Mouse (Mus musculus): Measurements from ENCODE around the gene Psmb7. TPM values are rescaled to one million over a fixed set of nuclear protein-coding genes. Genes with fewer than 3 reads are reported as not detected.

The Psmb7 gene
- polyA plus RNA-seq, 1 experiment, result 377 TPM

GRCm38 (mm10) chr2:38574697-38575096 lies 69.2 kb downstream of the Psmb7 start:
- Histone ChIP-seq H3K79me3 (ENCODE audit: low read depth) (no peaks in the 10 kb centered on the region), H3ac (ENCODE audit: control insufficient read depth, insufficient read length, low read depth) (no peak overlapping the region), H3K79me2 (ENCODE audit: control insufficient read depth, insufficient read depth) (no peaks in the 10 kb centered on the region), H3K27me3 (ENCODE audit: control insufficient read depth, insufficient read depth, insufficient read length) (no peaks in the 10 kb centered on the region), H3K36me3 (ENCODE audit: control insufficient read depth, insufficient read depth) (peaks cover 50% of the 10 kb centered on the region), H3K4me3 (ENCODE audit: insufficient read depth, poor library complexity, severe bottlenecking) (no peak overlapping the region)
- TF ChIP-seq MYOG (IDR thresholded peaks at IDR 0.05; ENCODE audit: control insufficient read depth, extremely low read depth, insufficient read length) (no peak), CEBPB (IDR thresholded peaks at IDR 0.05; ENCODE audit: low read depth) (no peak), USF1 (IDR thresholded peaks at IDR 0.05; ENCODE audit: low read depth) (no peak), FOSL1 (IDR thresholded peaks at IDR 0.05; ENCODE audit: insufficient read depth, low read length, poor library complexity, severe bottlenecking) (no peak), CTCF (IDR thresholded peaks at IDR 0.05; ENCODE audit: control insufficient read depth, insufficient read depth, insufficient read length) (no peak), MAX (IDR thresholded peaks at IDR 0.05) (no peak), MYOD1 (IDR thresholded peaks at IDR 0.05; ENCODE audit: control insufficient read depth, insufficient read length, low read depth) (no peak)

- no peaks in the 10 kb centered on the region for H3K27me3 ChIP-seq (ENCODE audit: control insufficient read depth, insufficient read depth, insufficient read length)
- TF ChIP-seq MYOD1 (IDR thresholded peaks at IDR 0.05; ENCODE audit: control insufficient read depth, insufficient read length, low read depth) (no peak), USF1 (IDR thresholded peaks at IDR 0.05; ENCODE audit: low read depth) (no peak)
- no peaks in the 10 kb centered on the region for H3K79me2 ChIP-seq (ENCODE audit: control insufficient read depth, insufficient read depth)
- H3K36me3 ChIP-seq (ENCODE audit: control insufficient read depth, insufficient read depth), result peaks cover 39% of the 10 kb centered on the region
- H3K79me3 ChIP-seq (ENCODE audit: low read depth), result no peaks in the 10 kb centered on the region
- no peak overlapping the region for H3ac ChIP-seq (ENCODE audit: control insufficient read depth, insufficient read length, low read depth)
- no peak overlapping the region for H3K4me3 ChIP-seq (ENCODE audit: insufficient read depth, poor library complexity, severe bottlenecking)
Measured at GRCm38 (mm10) chr2:38571971-38572601, 71.8 kb downstream of the Psmb7 start.

- Histone ChIP-seq H3K36me3 (ENCODE audit: control insufficient read depth, insufficient read depth) (peaks cover 64% of the 10 kb centered on the region), H3K79me2 (ENCODE audit: control insufficient read depth, insufficient read depth) (no peaks in the 10 kb centered on the region), H3K79me3 (ENCODE audit: low read depth) (no peaks in the 10 kb centered on the region), H3K27me3 (ENCODE audit: control insufficient read depth, insufficient read depth, insufficient read length) (no peaks in the 10 kb centered on the region), H3ac (ENCODE audit: control insufficient read depth, insufficient read length, low read depth) (no peak overlapping the region), H3K4me3 (ENCODE audit: insufficient read depth, poor library complexity, severe bottlenecking) (no peak overlapping the region)
- no peak for TF ChIP-seq MYOD1 (IDR thresholded peaks at IDR 0.05; ENCODE audit: control insufficient read depth, insufficient read length, low read depth)
Measured at GRCm38 (mm10) chr2:38562596-38562995, 81.3 kb downstream of the Psmb7 start.

- peaks cover 16% of the 10 kb centered on the region for H3K79me2 ChIP-seq (ENCODE audit: control insufficient read depth, insufficient read depth)
- H3K79me3 ChIP-seq (ENCODE audit: low read depth), result peaks cover 6% of the 10 kb centered on the region
- H3K4me3 ChIP-seq (ENCODE audit: insufficient read depth, poor library complexity, severe bottlenecking), result no peak overlapping the region
- TF ChIP-seq USF1 (IDR thresholded peaks at IDR 0.05; ENCODE audit: low read depth) (no peak), MYOD1 (IDR thresholded peaks at IDR 0.05; ENCODE audit: control insufficient read depth, insufficient read length, low read depth) (no peak), CEBPB (IDR thresholded peaks at IDR 0.05; ENCODE audit: low read depth) (no peak), MYOG (IDR thresholded peaks at IDR 0.05; ENCODE audit: control insufficient read depth, extremely low read depth, insufficient read length) (no peak), MAX (IDR thresholded peaks at IDR 0.05) (no peak), CTCF (IDR thresholded peaks at IDR 0.05; ENCODE audit: control insufficient read depth, insufficient read depth, insufficient read length) (no peak), FOSL1 (IDR thresholded peaks at IDR 0.05; ENCODE audit: insufficient read depth, low read length, poor library complexity, severe bottlenecking) (no peak)
- no peak overlapping the region for H3ac ChIP-seq (ENCODE audit: control insufficient read depth, insufficient read length, low read depth)
- H3K36me3 ChIP-seq (ENCODE audit: control insufficient read depth, insufficient read depth), result peaks cover 61% of the 10 kb centered on the region
- H3K27me3 ChIP-seq (ENCODE audit: control insufficient read depth, insufficient read depth, insufficient read length), result no peaks in the 10 kb centered on the region
Measured at GRCm38 (mm10) chr2:38560296-38561227, 83.3 kb downstream of the Psmb7 start.

- TF ChIP-seq MYOG (IDR thresholded peaks at IDR 0.05; ENCODE audit: control insufficient read depth, extremely low read depth, insufficient read length) (no peak), FOSL1 (IDR thresholded peaks at IDR 0.05; ENCODE audit: insufficient read depth, low read length, poor library complexity, severe bottlenecking) (no peak), USF1 (IDR thresholded peaks at IDR 0.05; ENCODE audit: low read depth) (no peak), MAX (IDR thresholded peaks at IDR 0.05) (no peak), CTCF (IDR thresholded peaks at IDR 0.05; ENCODE audit: control insufficient read depth, insufficient read depth, insufficient read length) (no peak), MYOD1 (IDR thresholded peaks at IDR 0.05; ENCODE audit: control insufficient read depth, insufficient read length, low read depth) (no peak), CEBPB (IDR thresholded peaks at IDR 0.05; ENCODE audit: low read depth) (no peak)
- Histone ChIP-seq H3K27me3 (ENCODE audit: control insufficient read depth, insufficient read depth, insufficient read length) (no peaks in the 10 kb centered on the region), H3K79me3 (ENCODE audit: low read depth) (peaks cover 17% of the 10 kb centered on the region), H3ac (ENCODE audit: control insufficient read depth, insufficient read length, low read depth) (no peak overlapping the region), H3K36me3 (ENCODE audit: control insufficient read depth, insufficient read depth) (peaks cover 55% of the 10 kb centered on the region), H3K79me2 (ENCODE audit: control insufficient read depth, insufficient read depth) (peaks cover 51% of the 10 kb centered on the region), H3K4me3 (ENCODE audit: insufficient read depth, poor library complexity, severe bottlenecking) (no peak overlapping the region)
Measured at GRCm38 (mm10) chr2:38556721-38557120, 87.2 kb downstream of the Psmb7 start.

Data from C2C12 (cell line).